Mouse (Mus musculus): Measurements from ENCODE around the gene 1700016D06Rik. TPM values are rescaled to one million over a fixed set of nuclear protein-coding genes. Genes with fewer than 3 reads are reported as not detected.

1700016D06Rik gene
- total RNA-seq, 2 experiments from 2014 or later = not detected

GRCm38 (mm10) chr8:11629206-11629605 is 71.7 kb downstream of the 1700016D06Rik start:
- no peak for DNase-seq (ENCODE audit: extremely low spot score in 1 of 2, low spot score in 2 of 2)
- Histone ChIP-seq H3K27ac (0 out of 2 replicates have a peak overlapping the region, but pooled peaks have one; percentile 3), H3K4me3 (no peak overlapping the region)
- intact Hi-C loops (cut with DNase I) = loop anchor here (10.0 kb wide), 1 partner anchor 206 kb away; no protein-coding TSS in a partner anchor
- no peak for TF ChIP-seq CTCF (IDR thresholded peaks at IDR 0.05)

- no peak overlapping the region for H3K4me3 ChIP-seq
- DNase-seq (ENCODE audit: extremely low spot score in 1 of 2, low spot score in 2 of 2) = peak in 1 of 2 experiments; percentile 47
- H3K27ac ChIP-seq = no peak overlapping the region
- no peak for TF ChIP-seq CTCF (IDR thresholded peaks at IDR 0.05)
- intact Hi-C loops (cut with DNase I) = loop anchor here (1.0 to 10.0 kb wide), 2 partner anchors 99 to 206 kb away; partner anchors contain the start of gene Arhgef7
Observed at GRCm38 (mm10) chr8:11628506-11629132, 72.2 kb downstream of the 1700016D06Rik start.

- no peak for DNase-seq (ENCODE audit: extremely low spot score in 1 of 2, low spot score in 2 of 2)
- intact Hi-C loops (cut with DNase I) = loop anchor here (1.0 to 10.0 kb wide), 2 partner anchors 100 to 207 kb away; partner anchors contain the start of gene Arhgef7
- Histone ChIP-seq H3K27ac (no peak overlapping the region), H3K4me3 (no peak overlapping the region)
- TF ChIP-seq CTCF (IDR thresholded peaks at IDR 0.05) = no peak
Observed at GRCm38 (mm10) chr8:11627717-11628116, 73.1 kb downstream of the 1700016D06Rik start.

GRCm38 (mm10) chr8:11625084-11625483 is 75.8 kb downstream of the 1700016D06Rik start:
- intact Hi-C loops (cut with DNase I) = loop anchor here (10.0 kb wide), 1 partner anchor 210 kb away; no protein-coding TSS in a partner anchor
- TF ChIP-seq CTCF (IDR thresholded peaks at IDR 0.05) = no peak
- Histone ChIP-seq H3K4me3 (no peak overlapping the region), H3K27ac (no peak overlapping the region)
- DNase-seq (ENCODE audit: extremely low spot score in 1 of 2, low spot score in 2 of 2) = no peak

GRCm38 (mm10) chr8:11619091-11619490 is 81.8 kb downstream of the 1700016D06Rik start:
- no peak for DNase-seq (ENCODE audit: extremely low spot score in 1 of 2, low spot score in 2 of 2)
- intact Hi-C loops (cut with DNase I) = loop anchor here (5.0 to 10.0 kb wide), 2 partner anchors 62 to 184 kb away; partner anchors contain the start of gene Ing1
- Histone ChIP-seq H3K4me3 (no peak overlapping the region), H3K27ac (no peak overlapping the region)
- TF ChIP-seq CTCF (IDR thresholded peaks at IDR 0.05) = no peak

GRCm38 (mm10) chr8:11618063-11618462 is 82.8 kb downstream of the 1700016D06Rik start:
- no peak overlapping the region for H3K4me3 ChIP-seq
- TF ChIP-seq CTCF (IDR thresholded peaks at IDR 0.05) = no peak
- intact Hi-C loops (cut with DNase I) = loop anchor here (5.0 to 10.0 kb wide), 2 partner anchors 61 to 183 kb away; partner anchors contain the start of gene Ing1
- DNase-seq (ENCODE audit: extremely low spot score in 1 of 2, low spot score in 2 of 2) = no peak
- no peak overlapping the region for H3K27ac ChIP-seq

GRCm38 (mm10) chr8:11616294-11616693 is 84.6 kb downstream of the 1700016D06Rik start:
- TF ChIP-seq CTCF (IDR thresholded peaks at IDR 0.05) = peak; percentile 69
- peak in 1 of 2 experiments; percentile 55 for DNase-seq (ENCODE audit: extremely low spot score in 1 of 2, low spot score in 2 of 2)
- no peak overlapping the region for H3K4me3 ChIP-seq
- intact Hi-C loops (cut with DNase I) = loop anchor here (5.0 to 10.0 kb wide), 2 partner anchors 59 to 181 kb away; partner anchors contain the start of gene Ing1
- no peak overlapping the region for H3K27ac ChIP-seq

- no peak for TF ChIP-seq CTCF (IDR thresholded peaks at IDR 0.05)
- DNase-seq (ENCODE audit: extremely low spot score in 1 of 2, low spot score in 2 of 2) = no peak
- intact Hi-C loops (cut with DNase I) = loop anchor here (10.0 kb wide), 1 partner anchor 179 kb away; no protein-coding TSS in a partner anchor
- Histone ChIP-seq H3K27ac (no peak overlapping the region), H3K4me3 (no peak overlapping the region)
Observed at GRCm38 (mm10) chr8:11614126-11614835, 86.6 kb downstream of the 1700016D06Rik start.

GRCm38 (mm10) chr8:11608848-11609247 is 92.0 kb downstream of the 1700016D06Rik start:
- no peak overlapping the region for H3K27ac ChIP-seq
- intact Hi-C loops (cut with DNase I) = no loop called here
- TF ChIP-seq CTCF (IDR thresholded peaks at IDR 0.05) = no peak
- no peak for DNase-seq (ENCODE audit: extremely low spot score in 1 of 2, low spot score in 2 of 2)
- H3K4me3 ChIP-seq = no peak overlapping the region

Small RNA genes within 50 kb of the gene (microRNA-seq; reads per million reads assigned to microRNA genes)
- 1.5 to 1.7 reads per million in 2 experiments for gene Mir7238

Other genes with a start within 250 kb of the 1700016D06Rik start
- under 1 TPM in 1 of 2 experiments, not detected in 1; 0.25 TPM for gene Rab20, start 222.4 kb downstream of the 1700016D06Rik start, total RNA-seq (2021)
- gene Naxd, start 203.6 kb downstream of the 1700016D06Rik start, total RNA-seq (2021) = 10 to 100 TPM; 52.8 to 54.6 TPM
- 10 to 100 TPM; 20.5 to 22.4 TPM for gene Cars2, start 150.3 kb downstream of the 1700016D06Rik start, total RNA-seq (2021)
- 10 to 100 TPM; 51.5 to 66.0 TPM for gene Ing1, start 145.5 kb downstream of the 1700016D06Rik start, total RNA-seq (2021)
- 10 to 100 TPM; 51.5 to 60.0 TPM for gene Ankrd10, start 65.3 kb downstream of the 1700016D06Rik start, total RNA-seq (2021)
- 100 to 1,000 TPM; 129 to 140 TPM for gene Arhgef7, start 26.7 kb upstream of the 1700016D06Rik start, total RNA-seq (2021)
- gene Tex29, start 139.4 kb upstream of the 1700016D06Rik start, total RNA-seq (2021) = under 1 TPM; 0.87 to 0.93 TPM

All from left cerebral cortex, adult 2 months (tissue).